Mouse (Mus musculus): ENCODE data around the gene Lsm7.

Lsm7 gene

GRCm38 (mm10) chr10:80895100-80895499 is 40.1 kb upstream of the Lsm7 start:
- POLR2A ChIA-PET, result interaction anchor here in 3 of 4 experiments (0.7 to 2.9 kb wide), 19 partner anchors 10 to 121 kb away, joined by 3 to 19 read pairs (median 3); partner anchors contain the start of gene Gadd45b (in 3 of the 3)
- CTCF ChIA-PET, result interaction anchor here (0.9 to 4.6 kb wide), 7 partner anchors 14 to 96 kb away, joined by 3 to 21 read pairs (median 4); partner anchors contain the start of gene Amh (in 1 of the 4)

GRCm38 (mm10) chr10:80887181-80887580 is 32.2 kb upstream of the Lsm7 start:
- POLR2A ChIA-PET, result interaction anchor here in 2 of 4 experiments (1.3 to 4.5 kb wide), 4 partner anchors 12 to 44 kb away, joined by 3 to 32 read pairs (median 13); partner anchors contain the start of genes Gadd45b (in 1 of the 2), Lmnb2 (in 1 of the 2) and Timm13 (in 1 of the 2)
- CTCF ChIA-PET, result interaction anchor here in 2 of 4 experiments (1.2 to 13.2 kb wide), 2 partner anchors 103 to 110 kb away, joined by 4 to 353 read pairs; no protein-coding TSS in a partner anchor

- ChIA-PET POLR2A (interaction anchor here (0.5 to 5.5 kb wide), 73 partner anchors 8 to 295 kb away, joined by 3 to 42 read pairs (median 4); partner anchors contain the start of genes Gadd45b (in 3 of the 4), Timm13 (in 3 of the 4), Tmprss9 (in 2 of the 4) and Ap3d1 (in 1 of the 4)), CTCF (interaction anchor here (0.5 to 13.2 kb wide), 231 partner anchors 8 to 1198 kb away, joined by 3 to 353 read pairs (median 5); partner anchors contain the start of genes Amh (in 4 of the 4), Gadd45b (in 4 of the 4), Tmprss9 (in 4 of the 4) and Gng7 (in 3 of the 4))
Measured at GRCm38 (mm10) chr10:80881301-80881700, 26.3 kb upstream of the Lsm7 start.

- ChIA-PET CTCF (interaction anchor here (0.5 to 13.2 kb wide), 229 partner anchors 9 to 1198 kb away, joined by 3 to 353 read pairs (median 5); partner anchors contain the start of genes Amh (in 4 of the 4), Tmprss9 (in 4 of the 4), Gng7 (in 3 of the 4) and Lmnb2 (in 3 of the 4)), POLR2A (interaction anchor here (0.5 to 5.5 kb wide), 64 partner anchors 8 to 295 kb away, joined by 3 to 42 read pairs (median 4); partner anchors contain the start of genes Gadd45b (in 3 of the 4), Timm13 (in 2 of the 4), Tmprss9 (in 2 of the 4) and Ap3d1 (in 1 of the 4))
Measured at GRCm38 (mm10) chr10:80880901-80881300, 25.9 kb upstream of the Lsm7 start.

- ChIA-PET CTCF (interaction anchor here (0.5 to 13.2 kb wide), 105 partner anchors 9 to 671 kb away, joined by 3 to 353 read pairs (median 6); partner anchors contain the start of genes Tmprss9 (in 4 of the 4), Amh (in 3 of the 4), Jsrp1 (in 2 of the 4) and Lmnb2 (in 2 of the 4)), POLR2A (interaction anchor here in 3 of 4 experiments (0.6 to 5.5 kb wide), 20 partner anchors 9 to 202 kb away, joined by 3 to 42 read pairs (median 4); partner anchors contain the start of genes Gadd45b (in 3 of the 3), Ap3d1 (in 1 of the 3) and Tmprss9 (in 1 of the 3))
Measured at GRCm38 (mm10) chr10:80880131-80880641, 25.2 kb upstream of the Lsm7 start.

- CTCF ChIA-PET, result interaction anchor here (0.6 to 13.2 kb wide), 24 partner anchors 9 to 589 kb away, joined by 3 to 353 read pairs (median 4); partner anchors contain the start of genes Amh (in 2 of the 4), Ap3d1 (in 1 of the 4), Atp8b3 (in 1 of the 4) and Gadd45b (in 1 of the 4)
Measured at GRCm38 (mm10) chr10:80876594-80876993, 21.6 kb upstream of the Lsm7 start.

GRCm38 (mm10) chr10:80876028-80876427 is 21.0 kb upstream of the Lsm7 start:
- ChIA-PET POLR2A (interaction anchor here in 3 of 4 experiments (0.6 to 1.9 kb wide), 18 partner anchors 13 to 254 kb away, joined by 3 to 7 read pairs (median 3); partner anchors contain the start of genes Csnk1g2 (in 1 of the 3), Gadd45b (in 1 of the 3), Lsm7 (in 1 of the 3) and Sppl2b (in 1 of the 3)), CTCF (interaction anchor here (0.6 to 13.2 kb wide), 26 partner anchors 9 to 1860 kb away, joined by 3 to 353 read pairs (median 4); partner anchors contain the start of genes Amh (in 2 of the 4), Ap3d1 (in 1 of the 4) and Atp8b3 (in 1 of the 4))

More at GRCm38 (mm10) chr10:80876594-80876993, 21.6 kb upstream of the Lsm7 start:
- POLR2A ChIA-PET, result interaction anchor here in 3 of 4 experiments (0.6 to 1.8 kb wide), 15 partner anchors 18 to 254 kb away, joined by 3 to 5 read pairs (median 3); partner anchors contain the start of genes Csnk1g2 (in 1 of the 3), Gadd45b (in 1 of the 3), Lsm7 (in 1 of the 3) and Sppl2b (in 1 of the 3)

GRCm38 (mm10) chr10:80874035-80874434 is 19.0 kb upstream of the Lsm7 start:
- CTCF ChIA-PET, result interaction anchor here (0.7 to 13.2 kb wide), 15 partner anchors 13 to 427 kb away, joined by 3 to 353 read pairs (median 4); partner anchors contain the start of gene Amh (in 1 of the 4)
- POLR2A ChIA-PET, result interaction anchor here (0.6 to 2.4 kb wide), 20 partner anchors 9 to 208 kb away, joined by 3 to 7 read pairs (median 3); partner anchors contain the start of genes Dot1l (in 1 of the 4), Gadd45b (in 1 of the 4), Lsm7 (in 1 of the 4) and Sppl2b (in 1 of the 4)

GRCm38 (mm10) chr10:80871581-80871980 is 16.6 kb upstream of the Lsm7 start, which contains the start of gene Tmprss9:
Tmprss9 (plus strand) TSS chr10:80871848.
- ChIA-PET CTCF (interaction anchor here (0.6 to 8.8 kb wide), 11 partner anchors 9 to 127 kb away, joined by 3 to 57 read pairs (median 6); no protein-coding TSS in a partner anchor), POLR2A (interaction anchor here (0.6 to 1.8 kb wide), 27 partner anchors 9 to 479 kb away, joined by 3 to 11 read pairs (median 4); partner anchors contain the start of genes Gadd45b (in 2 of the 4), Amh (in 1 of the 4), Ap3d1 (in 1 of the 4) and Hmg20b (in 1 of the 4))

GRCm38 (mm10) chr10:80870993-80871392 is 16.0 kb upstream of the Lsm7 start:
- POLR2A ChIA-PET, result interaction anchor here (0.6 to 1.8 kb wide), 28 partner anchors 7 to 479 kb away, joined by 3 to 11 read pairs (median 4); partner anchors contain the start of genes Gadd45b (in 2 of the 4), Amh (in 1 of the 4), Ap3d1 (in 1 of the 4) and Hmg20b (in 1 of the 4)
- CTCF ChIA-PET, result interaction anchor here (0.6 to 8.8 kb wide), 11 partner anchors 9 to 168 kb away, joined by 3 to 57 read pairs (median 6); no protein-coding TSS in a partner anchor

- ChIA-PET CTCF (interaction anchor here in 3 of 4 experiments (0.5 to 8.8 kb wide), 11 partner anchors 12 to 647 kb away, joined by 3 to 57 read pairs (median 3); no protein-coding TSS in a partner anchor), POLR2A (interaction anchor here in 2 of 4 experiments (0.6 to 1.7 kb wide), 5 partner anchors 8 to 65 kb away, joined by 3 to 5 read pairs (median 4); partner anchors contain the start of genes Gadd45b (in 2 of the 2), Lsm7 (in 1 of the 2) and Sppl2b (in 1 of the 2))
Measured at GRCm38 (mm10) chr10:80864446-80864845, 9.4 kb upstream of the Lsm7 start.

GRCm38 (mm10) chr10:80862305-80862704 is 7.3 kb upstream of the Lsm7 start:
- ChIA-PET POLR2A (interaction anchor here in 2 of 4 experiments (1.2 to 2.3 kb wide), 4 partner anchors 9 to 115 kb away, joined by 3 to 5 read pairs (median 4); partner anchors contain the start of gene Tmprss9 (in 1 of the 2)), CTCF (interaction anchor here in 3 of 4 experiments (0.6 to 1.3 kb wide), 4 partner anchors 19 to 108 kb away, joined by 3 to 4 read pairs (median 4); no protein-coding TSS in a partner anchor)

GRCm38 (mm10) chr10:80858350-80858935 is 3.4 kb upstream of the Lsm7 start:
- CTCF ChIA-PET, result interaction anchor here (0.8 to 4.3 kb wide), 11 partner anchors 10 to 301 kb away, joined by 3 to 22 read pairs (median 6); no protein-coding TSS in a partner anchor
- POLR2A ChIA-PET, result interaction anchor here in 3 of 4 experiments (0.6 to 6.4 kb wide), 23 partner anchors 8 to 297 kb away, joined by 3 to 49 read pairs (median 4); partner anchors contain the start of genes Gadd45b (in 2 of the 3) and Tmprss9 (in 1 of the 3)

GRCm38 (mm10) chr10:80857848-80858247 is 2.8 kb upstream of the Lsm7 start:
- ChIA-PET CTCF (interaction anchor here (0.6 to 4.3 kb wide), 9 partner anchors 9 to 319 kb away, joined by 3 to 22 read pairs (median 3); partner anchors contain the start of gene Atp8b3 (in 1 of the 4)), POLR2A (interaction anchor here in 3 of 4 experiments (0.6 to 6.4 kb wide), 22 partner anchors 8 to 296 kb away, joined by 3 to 49 read pairs (median 4); partner anchors contain the start of genes Gadd45b (in 2 of the 3), Map2k2 (in 1 of the 3) and Tmprss9 (in 1 of the 3))

GRCm38 (mm10) chr10:80857386-80857785 is 2.4 kb upstream of the Lsm7 start:
- POLR2A ChIA-PET, result interaction anchor here in 3 of 4 experiments (0.7 to 6.4 kb wide), 14 partner anchors 9 to 248 kb away, joined by 3 to 49 read pairs (median 4); partner anchors contain the start of genes Gadd45b (in 2 of the 3) and Map2k2 (in 1 of the 3)

GRCm38 (mm10) chr10:80856908-80857307 is 1.9 kb upstream of the Lsm7 start:
- CTCF ChIA-PET, result interaction anchor here in 2 of 4 experiments (2.2 to 4.3 kb wide), 3 partner anchors 9 to 24 kb away, joined by 10 to 22 read pairs (median 10); no protein-coding TSS in a partner anchor
- POLR2A ChIA-PET, result interaction anchor here in 3 of 4 experiments (0.7 to 6.4 kb wide), 13 partner anchors 8 to 483 kb away, joined by 3 to 49 read pairs (median 5); partner anchors contain the start of genes Gadd45b (in 2 of the 3) and Mknk2 (in 1 of the 3)

More at GRCm38 (mm10) chr10:80857386-80857785, 2.4 kb upstream of the Lsm7 start:
- CTCF ChIA-PET, result interaction anchor here in 3 of 4 experiments (0.6 to 4.3 kb wide), 8 partner anchors 9 to 319 kb away, joined by 3 to 22 read pairs (median 3); partner anchors contain the start of gene Atp8b3 (in 1 of the 3)
